Comparison of ENCODE assay signal across 14 mouse cellular contexts in the genomic region with DNA sequence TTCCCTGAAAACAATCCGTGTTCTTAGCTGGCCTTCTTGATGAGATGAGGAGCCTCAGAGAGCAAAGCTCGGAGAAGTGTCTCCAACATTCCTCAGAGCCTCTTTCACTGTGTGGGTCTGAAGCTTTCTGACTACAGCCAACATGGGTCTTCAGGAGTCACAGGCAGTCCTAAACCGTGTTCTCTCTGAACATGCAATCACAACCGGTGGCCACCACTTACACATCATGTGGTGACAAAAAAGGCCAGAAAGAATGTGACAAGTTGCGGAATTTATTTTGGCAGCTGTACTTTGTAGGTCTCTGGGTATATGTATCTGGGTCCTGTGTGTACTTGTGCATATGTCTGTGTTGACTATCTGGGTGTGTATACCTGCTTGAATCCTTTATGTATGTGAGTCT.
DNase-seq lines count a peak whose midpoint lies in the region; ATAC-seq lines count a peak whose summit lies in the region.
"Had no signal": no experiment of that assay in that cellular context is flagged by ENCODE, and none has a peak within 500 bp of the region (broad histone marks: within the 10 kb centered on the region; RNA-seq: fewer than 3 reads in every experiment).

No protein-coding gene starts in this region.

- ATAC-seq in heart, embryonic 16.5 days (replicated peaks; ENCODE audit: extremely low read depth, insufficient read depth, low FRiP score) = peak; percentile 5
- no peak for ATAC-seq in megakaryocyte, adult 5-6 weeks (ENCODE audit: poor library complexity, severe bottlenecking)
- ATAC-seq: forebrain, embryonic 15.5 days; intestine, embryonic 16.5 days had no signal

- DNase-seq in heart, embryonic 10.5 days (ENCODE audit: low spot score) = peak; percentile 58
- DNase-seq in heart, postnatal 10 days = no peak
- DNase-seq in heart, adult 8-10 months (ENCODE audit: low spot score) = no peak
- no peak for DNase-seq in B cell, adult 2 months
- DNase-seq: adrenal gland, adult 8-10 months; adrenal gland, postnatal 36 days had no signal

- no peak overlapping the region for H3K9ac ChIP-seq in heart, embryonic 16.5 days (ENCODE audit: low read length)
- H3K9ac ChIP-seq: forebrain, embryonic 15.5 days; hindbrain, embryonic 13.5 days had no signal

- H3K4me3 ChIP-seq in heart, embryonic 10.5 days = no peak overlapping the region
- H3K4me3 ChIP-seq in heart, embryonic 16.5 days (ENCODE audit: low read length) = no peak overlapping the region
- H3K4me3 ChIP-seq in megakaryocyte, embryonic 14.5 days (replicated peaks) = peak overlapping the region; percentile 59
- H3K4me3 ChIP-seq: embryonic facial prominence, embryonic 10.5 days; forebrain, embryonic 15.5 days; heart, adult 2 months; hindbrain, embryonic 13.5 days had no signal

- no peaks in the 10 kb centered on the region for H3K9me3 ChIP-seq in heart, embryonic 10.5 days
- no peaks in the 10 kb centered on the region for H3K9me3 ChIP-seq in heart, embryonic 16.5 days (replicated peaks; ENCODE audit: control insufficient read depth, low read length)
- peaks cover 12% of the 10 kb centered on the region for H3K9me3 ChIP-seq in megakaryocyte, embryonic 14.5 days
- H3K9me3 ChIP-seq: embryonic facial prominence, embryonic 10.5 days; forebrain, embryonic 15.5 days; hindbrain, embryonic 13.5 days had no signal

- 84% methylated on average over 5 of the region's 5 CpGs for WGBS in heart, embryonic 10.5 days
- WGBS in heart, embryonic 16.5 days = 69% methylated on average over 5 of the region's 5 CpGs

- H3K27me3 ChIP-seq in heart, embryonic 10.5 days (ENCODE audit: insufficient read depth, poor library complexity, severe bottlenecking) = no peaks in the 10 kb centered on the region
- no peaks in the 10 kb centered on the region for H3K27me3 ChIP-seq in heart, embryonic 16.5 days (ENCODE audit: control insufficient read depth, insufficient read depth, low read length)
- peaks cover 5% of the 10 kb centered on the region for H3K27me3 ChIP-seq in megakaryocyte, embryonic 14.5 days (replicated peaks)
- H3K27me3 ChIP-seq: forebrain, embryonic 15.5 days; hindbrain, embryonic 13.5 days had no signal

- no peak overlapping the region for H3K27ac ChIP-seq in heart, embryonic 10.5 days
- peak overlapping the region; percentile 2; the same call in 1 of the 2 replicates for H3K27ac ChIP-seq in heart, embryonic 16.5 days (ENCODE audit: low read length)
- H3K27ac ChIP-seq: embryonic facial prominence, embryonic 10.5 days; forebrain, embryonic 15.5 days; heart, adult 2 months; hindbrain, embryonic 13.5 days had no signal

- H3K4me1 ChIP-seq in heart, embryonic 10.5 days = peaks cover 10% of the 10 kb centered on the region
- H3K4me1 ChIP-seq in heart, embryonic 16.5 days (ENCODE audit: control insufficient read depth, insufficient read depth, low read length) = peaks cover 16% of the 10 kb centered on the region
- peaks cover 61% of the 10 kb centered on the region for H3K4me1 ChIP-seq in megakaryocyte, embryonic 14.5 days
- H3K4me1 ChIP-seq: embryonic facial prominence, embryonic 10.5 days; forebrain, embryonic 15.5 days had no signal

- no peaks in the 10 kb centered on the region for H3K36me3 ChIP-seq in heart, embryonic 10.5 days
- H3K36me3 ChIP-seq in heart, embryonic 16.5 days (ENCODE audit: control insufficient read depth, insufficient read depth) = no peaks in the 10 kb centered on the region
- peaks cover 9% of the 10 kb centered on the region for H3K36me3 ChIP-seq in megakaryocyte, embryonic 14.5 days (replicated peaks; ENCODE audit: low read length)
- H3K36me3 ChIP-seq: embryonic facial prominence, embryonic 10.5 days; forebrain, embryonic 15.5 days; hindbrain, embryonic 13.5 days had no signal

- intact Hi-C loops in heart, postnatal 10 days (cut with DNase I) = no loop called here

- no peak overlapping the region for H3K4me2 ChIP-seq in heart, embryonic 16.5 days (ENCODE audit: low read depth, low read length)
- H3K4me2 ChIP-seq: forebrain, embryonic 15.5 days; hindbrain, embryonic 13.5 days had no signal
